Mouse (Mus musculus): Measurements from ENCODE around the gene Zbtb20.

Gene Zbtb20

DNA sequence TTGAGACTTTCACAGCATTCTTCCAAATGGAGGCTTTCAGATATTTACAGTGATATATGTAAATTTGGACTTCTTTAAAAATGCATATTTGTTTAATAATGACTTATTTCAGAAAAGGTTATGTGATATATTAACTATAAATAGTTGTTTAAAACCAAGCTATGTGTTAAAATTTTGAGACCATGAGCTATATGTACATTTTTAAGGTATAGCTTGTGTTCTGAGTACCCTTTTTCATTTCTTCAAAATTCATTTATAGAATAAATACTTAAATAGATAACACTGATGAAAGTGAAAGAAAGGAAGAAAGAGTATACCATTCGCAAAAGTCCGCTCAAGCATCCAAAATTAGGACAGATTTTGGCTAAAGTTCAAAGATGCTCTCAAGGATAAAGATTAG lies 607.1 kb downstream of the Zbtb20 start:
- no peak for DNase-seq (ENCODE audit: low read depth, low spot score)

DNA sequence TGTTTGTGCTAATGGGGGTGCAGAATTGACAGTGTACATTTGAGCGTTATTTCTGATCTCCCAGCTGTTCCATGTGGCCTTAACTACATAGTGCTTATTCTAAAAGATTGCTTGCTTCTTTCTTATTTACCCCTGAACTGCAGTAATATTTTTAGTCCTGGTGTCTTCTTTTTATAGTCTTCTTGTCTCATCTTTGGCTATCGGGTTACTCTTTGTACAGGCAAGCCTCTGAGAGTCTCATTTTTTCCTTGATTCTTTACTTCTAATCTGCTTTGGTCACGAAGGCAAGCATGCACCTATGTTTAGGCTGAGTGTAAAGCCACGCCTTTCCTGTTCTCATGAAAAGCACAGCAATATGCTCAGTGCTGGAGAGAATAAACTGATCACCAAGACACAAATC lies 608.7 kb downstream of the Zbtb20 start:
- DNase-seq (ENCODE audit: low read depth, low spot score): no peak

DNA sequence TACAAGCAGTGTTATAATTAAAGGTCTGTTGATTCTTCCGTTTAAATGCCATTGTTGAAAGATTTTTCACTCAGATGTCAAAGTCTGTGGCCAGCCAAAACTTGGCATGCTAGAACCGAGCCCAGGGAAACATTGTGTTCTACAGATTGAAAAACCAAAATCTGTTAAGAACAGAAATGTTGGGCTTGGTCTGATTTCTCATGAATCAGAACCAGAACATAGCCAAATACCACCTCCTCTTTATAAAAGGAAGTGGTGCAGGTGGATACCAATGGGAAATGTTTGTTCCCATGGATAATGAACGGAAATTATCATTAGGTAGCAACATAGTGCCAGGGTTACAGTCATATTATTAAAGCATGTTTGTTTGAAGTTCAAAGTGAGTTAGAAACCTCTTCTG lies 613.7 kb downstream of the Zbtb20 start:
- no peak for DNase-seq (ENCODE audit: low read depth, low spot score)

DNA sequence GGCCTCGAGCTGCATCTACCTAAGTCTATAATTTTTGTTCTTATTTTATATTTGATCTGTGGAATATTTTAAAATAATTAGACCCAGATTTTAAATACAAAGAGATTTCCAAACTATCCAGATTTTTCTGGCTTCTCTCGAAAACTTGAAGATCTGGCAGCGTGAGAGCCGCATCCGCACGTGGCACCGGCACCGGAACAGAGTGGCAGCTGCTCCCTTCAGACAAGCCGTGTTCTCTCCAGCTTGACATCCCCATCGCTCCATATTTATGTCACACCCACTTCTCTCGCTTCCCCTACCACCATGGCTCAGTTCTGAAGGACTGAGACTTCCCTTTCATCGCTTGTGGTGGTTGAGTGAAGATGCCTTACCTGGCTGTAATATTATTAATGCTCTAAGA lies 614.3 kb downstream of the Zbtb20 start:
- DNase-seq (ENCODE audit: low read depth, low spot score): no peak

DNA sequence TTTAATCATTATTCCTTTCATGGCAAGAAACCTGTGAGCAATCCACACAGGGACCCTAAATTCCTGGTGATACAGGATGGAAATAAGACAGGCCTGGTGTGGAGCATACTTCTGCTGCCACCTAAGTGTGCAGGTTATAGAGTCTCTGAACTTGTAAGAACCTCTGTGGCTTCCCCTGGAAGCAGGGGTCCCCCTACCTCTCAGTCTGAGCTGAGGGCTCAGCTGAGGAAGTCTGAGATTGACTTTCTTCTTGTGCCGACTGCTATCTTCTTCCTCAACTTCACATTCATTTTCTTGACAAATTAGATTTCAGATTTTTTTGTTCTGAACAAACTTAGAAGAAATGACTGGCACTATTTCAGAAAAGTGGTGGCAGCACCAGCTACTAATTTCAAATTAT lies 617.2 kb downstream of the Zbtb20 start:
- no peak for DNase-seq (ENCODE audit: low read depth, low spot score)

DNA sequence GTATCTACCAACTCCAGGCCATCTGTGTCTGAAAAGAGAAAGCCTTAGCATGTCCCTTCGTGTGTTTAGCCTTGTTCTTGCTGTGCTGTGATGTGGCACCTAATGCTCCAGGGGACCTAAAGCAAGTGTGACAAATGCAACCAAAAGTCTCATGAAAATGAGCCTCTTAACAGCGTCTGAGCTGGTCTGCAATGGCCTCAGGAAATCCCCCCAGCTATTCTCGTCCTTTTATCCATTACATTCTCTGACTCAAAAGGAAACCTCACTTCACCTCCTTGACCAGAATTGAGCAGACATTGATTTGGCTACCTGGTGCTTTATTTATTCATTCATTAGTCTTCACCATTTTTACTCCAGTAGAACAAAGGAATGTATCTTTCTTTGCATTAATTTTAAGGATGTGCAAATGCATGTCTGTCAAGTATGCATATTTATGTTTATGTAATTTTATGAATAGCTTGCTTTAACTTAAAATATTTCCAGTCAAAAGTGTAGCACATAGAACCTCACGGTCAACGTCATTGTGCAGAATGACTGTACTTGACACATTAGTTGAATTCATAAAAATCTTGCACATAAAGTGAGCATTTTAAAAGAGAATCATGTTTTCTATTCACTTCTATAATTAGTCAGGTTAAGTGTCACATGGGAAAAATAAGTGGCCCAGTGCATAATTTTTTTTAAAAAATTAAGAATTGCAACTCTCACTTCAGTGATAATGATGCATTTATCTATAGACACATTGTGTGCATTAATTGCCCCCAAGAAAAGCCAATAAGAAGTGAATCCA lies 618.1 kb downstream of the Zbtb20 start:
- DNase-seq (ENCODE audit: low read depth, low spot score): no peak

DNA sequence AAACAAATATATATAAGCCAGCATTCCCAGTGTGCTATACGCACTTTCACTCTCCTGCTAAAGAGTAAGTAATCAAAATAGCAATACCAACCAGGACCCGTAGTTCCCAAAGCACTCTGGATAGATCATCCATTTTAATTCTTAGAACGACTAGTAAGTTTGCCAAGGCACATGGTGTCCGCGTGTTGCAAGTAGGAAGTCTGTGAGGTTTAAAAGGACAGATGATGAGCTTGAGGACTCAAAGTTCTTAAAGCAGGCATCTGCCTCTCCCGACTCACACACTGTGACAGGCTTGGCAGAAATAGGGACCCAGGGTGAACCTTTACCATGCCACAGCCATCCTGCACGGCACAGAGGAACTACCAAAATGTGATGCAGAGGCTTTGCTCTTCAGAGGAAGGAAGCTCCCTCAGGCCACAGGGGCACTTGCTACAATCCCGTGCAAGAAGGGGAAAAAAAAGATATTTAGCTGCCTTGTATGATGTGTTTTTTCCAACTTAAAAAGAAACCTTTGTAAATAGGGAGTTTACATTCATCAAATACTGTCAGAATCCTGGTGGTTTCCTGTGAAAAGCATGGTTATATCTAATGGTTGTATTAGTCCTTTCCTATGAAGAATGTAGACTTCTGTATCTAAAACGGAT lies 619.6 kb downstream of the Zbtb20 start:
- DNase-seq (ENCODE audit: low read depth, low spot score): no peak

DNA sequence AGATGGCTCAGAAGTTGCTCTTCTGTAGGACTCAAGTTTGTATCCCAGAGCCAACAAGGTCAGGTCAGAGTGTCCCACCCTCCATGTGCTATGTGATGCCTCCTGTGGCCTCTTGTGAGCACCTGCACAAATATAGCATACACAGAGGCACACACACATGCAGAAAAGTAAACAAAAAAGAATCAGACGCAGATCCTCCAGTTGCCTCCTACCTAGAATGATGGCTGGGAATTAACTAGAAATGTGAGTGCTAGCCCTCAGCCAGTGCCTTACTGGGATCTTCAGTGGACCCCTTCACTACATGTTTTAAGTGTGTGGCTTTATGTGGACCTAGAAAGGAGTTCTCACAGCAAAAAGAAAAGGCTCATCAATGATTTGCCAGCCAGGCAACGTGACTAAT lies 621.4 kb downstream of the Zbtb20 start:
- no peak for DNase-seq (ENCODE audit: low read depth, low spot score)

DNA sequence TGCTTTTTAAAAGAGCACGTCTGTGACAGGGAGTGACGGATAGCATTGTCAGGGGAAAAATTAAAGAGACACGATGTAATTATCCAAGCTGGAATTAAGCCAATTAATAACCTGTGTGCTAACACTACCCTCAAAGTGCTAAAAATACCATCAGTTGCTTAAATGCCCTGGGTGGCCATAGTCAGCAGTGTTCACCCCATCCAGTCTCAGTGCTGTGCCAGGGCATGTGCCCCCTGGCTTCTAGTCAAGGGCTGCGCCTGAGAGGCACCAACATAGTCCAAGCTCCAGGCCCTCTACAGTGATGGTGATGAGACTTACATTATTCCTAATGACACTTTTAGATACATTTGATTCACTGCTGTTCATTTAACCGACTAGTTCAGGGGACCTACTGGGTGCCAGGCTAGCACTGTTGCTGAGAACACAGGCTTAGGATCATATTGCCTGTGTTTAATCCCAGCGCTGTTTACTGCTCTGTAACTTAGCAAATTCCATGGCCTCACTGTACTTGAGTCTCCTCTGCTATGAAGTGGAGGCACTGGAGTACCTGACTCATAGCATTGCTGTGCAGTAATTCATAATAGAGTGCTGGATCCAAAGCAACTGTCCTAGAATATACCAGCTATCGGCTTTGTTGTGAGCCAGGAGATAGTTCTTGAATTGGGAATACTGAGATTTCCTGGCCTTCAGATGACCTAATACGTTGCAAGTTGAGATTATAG lies 624.6 kb downstream of the Zbtb20 start:
- no peak for DNase-seq (ENCODE audit: low read depth, low spot score)

DNA sequence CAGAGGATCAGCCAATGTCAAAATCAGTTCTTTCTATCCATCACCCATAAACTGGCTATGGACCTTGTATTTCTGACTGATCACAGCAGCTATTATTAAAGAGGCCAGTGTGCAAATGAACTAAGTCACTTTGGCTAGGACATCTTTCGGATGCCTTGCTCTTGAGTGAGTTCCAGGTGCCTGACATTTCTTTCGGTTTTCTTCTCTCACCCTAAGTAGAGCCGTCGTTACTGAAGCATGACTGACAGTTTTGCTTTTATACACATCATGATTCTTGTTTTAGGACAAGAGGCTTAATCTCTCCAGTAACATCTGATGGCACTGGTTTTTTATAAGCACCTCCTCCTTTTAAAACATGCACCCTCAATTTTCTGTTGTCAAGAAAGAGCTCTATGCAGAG lies 625.6 kb downstream of the Zbtb20 start:
- no peak for DNase-seq (ENCODE audit: low read depth, low spot score)

DNA sequence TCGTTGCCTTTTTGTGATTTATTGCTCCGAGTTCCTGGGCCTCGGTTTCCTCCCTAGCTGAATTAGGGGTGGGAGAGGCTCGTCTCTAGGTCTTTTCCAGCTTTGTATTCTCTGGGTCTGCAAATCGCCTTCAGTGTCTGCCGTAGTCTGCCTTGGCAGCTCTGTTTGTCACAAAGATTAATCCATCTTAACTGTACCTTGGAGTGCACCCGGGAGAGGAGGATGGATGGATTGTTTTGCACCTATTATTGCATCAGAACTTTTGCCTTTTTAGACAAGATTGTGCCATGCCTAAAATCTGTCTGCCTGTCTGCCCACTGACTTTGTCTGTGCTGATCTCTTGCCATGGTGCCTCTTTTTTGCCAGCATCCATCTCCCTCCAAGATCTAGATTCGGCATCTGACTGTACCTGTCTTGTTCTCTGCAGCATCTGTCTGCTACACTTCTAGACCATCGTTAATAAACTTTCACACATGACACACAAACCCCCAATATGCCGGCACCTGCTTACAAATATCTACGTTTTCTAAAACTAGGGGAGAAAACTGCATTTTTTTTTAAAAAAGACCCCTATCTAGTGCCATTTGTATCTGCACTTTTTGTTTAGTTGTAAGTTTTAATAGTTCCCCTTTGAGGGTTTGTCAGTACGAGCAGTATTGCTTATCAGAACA lies 626.8 kb downstream of the Zbtb20 start:
- DNase-seq (ENCODE audit: low read depth, low spot score): no peak

DNA sequence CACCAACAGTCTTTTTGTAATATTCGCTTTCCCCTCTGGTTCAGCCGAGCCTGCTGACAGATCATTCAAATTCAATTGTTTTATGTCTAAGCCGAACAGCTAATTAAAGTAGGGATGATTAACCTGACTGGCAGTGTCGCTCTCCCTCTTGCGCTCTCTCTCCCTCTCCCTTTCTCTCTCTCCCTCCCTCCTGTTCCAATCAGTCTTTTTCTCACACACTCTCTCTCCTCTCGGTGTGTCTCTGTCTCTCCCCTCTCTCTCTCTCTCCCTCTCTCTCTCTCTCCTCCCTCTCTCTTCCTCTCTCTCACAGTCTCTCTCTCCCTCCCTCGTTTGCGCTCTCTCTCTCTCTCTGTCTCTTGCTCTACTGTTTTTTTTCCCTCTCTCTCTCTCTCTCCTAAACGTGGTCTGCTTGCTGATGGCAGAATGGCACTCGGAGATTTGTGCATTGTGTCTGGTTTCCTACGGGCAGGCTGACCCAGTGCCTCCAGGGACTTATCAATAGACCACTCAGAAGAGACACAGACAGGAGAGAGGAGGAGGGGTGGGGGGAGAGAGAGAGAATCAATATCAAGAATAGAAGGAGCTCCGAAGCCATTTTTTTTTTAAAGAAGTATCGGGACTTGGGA lies 627.4 kb downstream of the Zbtb20 start:
- no peak for DNase-seq (ENCODE audit: low read depth, low spot score)

DNA sequence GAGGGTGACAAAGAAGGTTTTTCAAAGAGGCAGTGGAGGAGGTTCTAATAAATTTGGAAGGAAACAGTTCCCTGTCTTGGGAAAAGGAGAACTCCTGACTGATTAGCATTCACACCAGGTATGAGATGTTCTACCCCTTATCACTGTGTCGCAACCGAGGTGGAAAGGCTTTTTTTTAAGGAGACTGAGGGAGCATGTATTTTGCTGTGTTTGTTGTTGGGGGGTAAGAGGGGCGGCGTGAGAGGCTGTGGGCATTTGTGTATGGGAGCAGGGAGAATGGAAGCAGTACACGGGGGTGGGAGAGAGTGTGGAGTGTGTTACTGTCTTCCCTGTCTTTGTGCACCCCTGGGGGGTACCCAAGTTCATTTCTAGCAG lies 627.9 kb downstream of the Zbtb20 start:
- DNase-seq (ENCODE audit: low read depth, low spot score): no peak

DNA sequence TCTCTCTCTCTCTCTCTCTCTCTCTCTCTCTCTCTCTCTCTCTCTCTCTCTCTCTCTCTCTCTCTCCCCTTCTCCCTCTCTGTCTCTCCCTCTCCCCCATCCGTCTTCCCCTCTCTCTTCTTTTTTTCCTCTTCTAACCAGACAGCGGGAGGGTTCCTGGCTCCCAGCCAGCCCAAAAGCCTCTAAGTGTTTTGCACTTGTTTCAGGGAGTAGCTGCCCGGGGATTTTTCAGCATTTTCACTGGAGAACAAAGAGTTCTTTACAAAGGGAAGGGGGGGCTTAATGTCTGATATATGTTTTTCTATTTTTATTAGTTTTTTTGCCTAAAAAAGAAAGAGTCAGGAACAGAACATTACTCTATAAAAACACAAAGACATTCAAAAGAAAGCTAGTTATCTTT lies 628.5 kb downstream of the Zbtb20 start:
- peak; percentile 43 for DNase-seq (ENCODE audit: low read depth, low spot score)

DNA sequence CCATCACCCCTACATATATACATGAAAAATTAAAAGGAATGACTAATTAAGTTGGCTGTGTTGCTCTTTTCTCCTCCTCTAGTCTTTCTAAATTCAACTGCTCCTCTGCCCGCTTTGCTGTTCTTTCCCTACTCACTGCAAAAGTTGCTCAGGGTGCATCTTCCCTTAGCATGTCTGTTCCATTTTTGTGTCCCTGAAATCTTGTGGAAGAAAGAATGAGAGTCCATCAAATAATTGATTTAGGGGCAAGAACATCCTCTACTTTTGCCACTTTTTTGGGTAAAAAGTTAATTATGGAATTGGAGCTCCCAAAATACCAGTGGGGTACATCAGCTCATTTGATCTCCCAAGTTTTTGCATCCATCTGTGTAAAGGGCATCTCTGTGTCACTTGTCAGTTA lies 628.9 kb downstream of the Zbtb20 start:
- DNase-seq (ENCODE audit: low read depth, low spot score): no peak

DNA sequence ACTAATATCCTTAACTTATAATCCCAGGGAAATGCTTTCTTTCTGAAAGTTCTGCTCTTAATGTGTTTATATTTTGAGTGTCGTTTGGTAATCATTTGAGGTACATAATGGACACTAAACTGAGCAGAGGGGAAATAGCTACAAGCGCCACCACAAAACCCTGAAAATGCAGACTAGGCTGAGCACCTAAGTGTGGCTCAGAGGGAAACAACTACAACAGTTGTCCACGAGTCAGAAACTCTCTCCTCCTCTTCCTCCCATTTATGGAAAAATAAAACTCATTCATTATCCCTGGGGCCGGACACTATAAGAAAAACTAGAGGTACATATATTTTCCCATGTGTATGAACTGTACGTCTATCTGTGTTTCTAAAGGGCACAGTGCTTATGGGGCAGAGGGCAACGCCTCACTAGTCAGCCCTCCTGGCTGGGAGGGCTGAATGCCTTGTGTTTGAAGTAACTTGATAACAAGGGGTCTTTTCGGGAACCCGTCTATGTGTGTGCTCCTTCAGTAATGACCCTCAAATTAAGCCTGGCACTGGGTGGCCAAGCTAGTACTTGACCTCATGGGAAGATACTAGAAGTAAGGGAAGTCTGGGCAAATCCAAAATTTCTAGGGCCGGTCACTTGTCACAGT lies 629.8 kb downstream of the Zbtb20 start:
- DNase-seq (ENCODE audit: low read depth, low spot score): no peak

DNA sequence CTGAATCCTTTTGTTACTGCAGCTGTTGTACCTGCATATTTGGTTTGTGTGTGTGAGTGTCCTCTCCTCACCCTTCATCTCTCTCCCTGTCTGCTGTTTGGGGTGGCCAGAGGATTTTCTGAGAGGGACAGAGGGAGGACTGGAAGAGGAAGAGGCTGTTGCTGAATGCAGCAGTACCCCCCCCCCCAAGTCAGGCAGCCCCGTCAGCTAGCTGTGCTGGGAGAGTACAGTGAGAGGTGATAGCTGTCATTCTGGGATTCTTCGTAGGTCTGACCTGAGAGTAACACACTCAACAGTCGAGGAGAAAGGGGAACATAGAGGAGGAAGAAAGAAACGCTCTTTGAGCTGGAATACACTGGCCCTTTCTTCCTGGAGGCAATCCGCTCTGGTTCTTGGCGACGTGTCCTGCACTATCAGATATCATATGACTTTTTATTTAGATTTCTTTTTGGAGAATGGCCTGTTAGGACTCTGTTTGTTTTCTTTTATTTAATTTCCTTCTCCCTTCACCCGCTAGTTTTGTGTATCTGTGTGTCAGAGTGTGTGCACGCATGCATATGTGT lies 630.6 kb downstream of the Zbtb20 start:
- no peak for DNase-seq (ENCODE audit: low read depth, low spot score)

DNA sequence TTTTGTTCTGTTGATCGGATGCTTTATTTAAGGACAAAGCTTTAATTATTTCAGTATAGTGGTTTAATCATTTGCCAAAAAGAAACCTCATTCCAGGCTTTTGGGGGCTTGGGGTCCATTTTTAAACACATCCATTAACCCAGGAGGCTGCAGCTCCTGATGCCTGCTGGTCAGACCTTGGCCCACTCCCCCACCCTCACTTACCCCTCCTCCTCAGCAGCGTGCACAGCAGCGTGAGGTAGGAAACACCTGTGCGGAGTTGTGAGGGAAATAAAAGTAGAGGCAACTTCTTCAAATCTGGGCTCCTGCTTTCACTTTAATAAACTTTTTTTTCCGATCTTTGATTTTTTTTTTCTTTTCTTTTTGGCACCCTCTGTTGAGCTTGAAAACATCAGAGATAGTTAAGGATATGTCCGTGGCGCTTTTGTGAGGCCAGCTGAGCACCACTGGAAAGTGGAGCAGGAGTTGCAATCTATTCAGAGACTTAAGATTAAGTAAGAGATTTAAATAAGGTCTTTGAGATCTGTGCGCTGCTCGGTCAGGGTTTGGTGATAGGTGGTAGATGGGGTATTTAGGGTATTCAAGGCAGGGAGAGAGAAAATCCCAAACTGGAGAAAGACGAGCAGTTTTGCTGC lies 631.2 kb downstream of the Zbtb20 start:
- DNase-seq (ENCODE audit: low read depth, low spot score): no peak

DNA sequence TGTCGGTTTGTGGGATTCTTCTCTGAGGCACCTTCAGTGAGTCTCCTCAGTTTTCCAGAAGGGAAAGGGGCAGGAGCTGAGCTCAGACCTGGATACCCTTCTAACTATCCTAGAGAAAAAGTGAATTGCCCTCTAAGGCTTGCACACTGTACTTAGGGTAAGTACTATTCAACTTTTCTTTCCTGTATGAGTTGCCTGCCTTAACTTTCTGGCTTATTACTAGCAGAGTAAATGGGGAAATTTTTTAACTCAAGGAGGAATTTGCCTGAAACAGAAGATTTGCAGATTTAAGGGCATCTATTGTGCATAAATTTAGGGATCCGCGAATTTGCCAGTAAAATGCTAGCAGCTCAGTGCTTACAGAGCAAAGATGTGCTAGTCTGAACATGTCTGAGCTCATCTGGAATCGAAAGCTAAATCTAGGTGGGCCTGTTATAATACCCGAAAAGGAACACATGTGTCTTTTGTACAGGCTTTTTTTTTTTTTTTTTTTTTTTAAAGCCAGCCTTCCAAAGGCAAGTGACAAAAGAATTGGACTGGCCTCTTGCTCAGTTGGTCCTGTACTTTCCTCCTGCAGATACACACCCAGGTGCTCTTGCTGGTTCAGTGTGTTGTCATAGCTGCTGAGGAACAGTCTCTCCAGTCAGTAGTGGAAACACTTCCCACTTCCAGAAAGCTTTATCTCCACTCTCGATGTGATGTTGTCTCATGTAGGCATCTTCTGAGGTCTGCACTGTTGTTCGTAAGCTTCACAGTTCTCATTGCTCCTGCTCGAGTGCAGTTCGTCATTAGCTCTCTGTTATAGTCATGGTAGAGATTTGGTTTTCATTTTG lies 632.7 kb downstream of the Zbtb20 start:
- no peak for DNase-seq (ENCODE audit: low read depth, low spot score)

DNA sequence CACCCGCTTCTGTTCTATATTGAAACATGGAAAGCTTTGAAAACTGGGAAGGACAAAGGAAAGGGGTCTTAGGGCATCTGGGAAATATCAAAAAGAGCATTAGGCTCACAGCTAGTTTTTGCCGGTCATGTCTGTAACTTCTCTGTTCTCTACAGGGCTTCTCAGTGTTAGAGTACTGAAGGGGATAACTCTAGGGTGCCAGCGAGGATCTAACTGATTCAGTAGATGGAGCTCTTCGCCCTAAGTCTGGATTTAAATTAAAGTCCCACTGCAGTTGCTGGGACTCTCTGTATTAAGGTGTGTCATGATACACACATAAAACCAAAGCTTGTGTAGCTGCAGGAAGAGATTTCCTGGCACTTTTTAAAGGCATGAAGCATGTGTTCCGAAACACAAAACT lies 634.8 kb downstream of the Zbtb20 start:
- DNase-seq (ENCODE audit: low read depth, low spot score): no peak

Data from 3T3-L1 (cell line).